33 mouse cellular contexts compared by ENCODE assay signal in the genomic region with DNA sequence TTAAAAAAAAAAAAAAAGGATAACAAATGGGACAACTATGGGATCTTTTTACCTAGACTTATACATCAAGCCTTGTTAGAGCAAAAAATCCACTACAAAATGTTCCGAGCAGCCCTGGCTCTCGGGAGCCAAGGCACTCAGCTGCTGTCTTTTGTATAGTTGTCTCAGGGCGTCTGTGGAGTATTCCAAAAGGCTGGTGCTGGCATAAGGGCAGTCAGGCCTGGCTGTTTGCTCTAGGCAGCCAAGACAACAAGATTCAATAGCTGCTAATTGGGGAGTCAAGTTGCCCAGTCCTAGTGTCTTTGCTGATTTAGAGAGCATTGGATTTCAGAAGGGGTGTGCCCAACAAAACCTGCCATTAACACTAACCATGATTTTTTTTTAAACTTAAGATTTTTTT. TPM values are rescaled to one million over a fixed set of nuclear protein-coding genes. Genes with fewer than 3 reads are reported as not detected.
DNase-seq lines count a peak whose midpoint lies in the region; ATAC-seq and TF ChIP-seq lines count a peak whose summit lies in the region.
"Had no signal": no experiment of that assay in that cellular context is flagged by ENCODE, and none has a peak within 500 bp of the region (broad histone marks: within the 10 kb centered on the region; RNA-seq: fewer than 3 reads in every experiment).

No protein-coding gene starts in this region.

- DNase-seq in cerebellum, postnatal 10 days: peak; percentile 42 to 59
- no peak for DNase-seq in cerebellum, postnatal 25 days
- DNase-seq in hindbrain, postnatal 0 days (ENCODE audit: low spot score): peak; percentile 59
- DNase-seq in hindbrain, embryonic 10.5 days (ENCODE audit: low spot score): no peak
- DNase-seq in midbrain, postnatal 0 days (ENCODE audit: low spot score): peak; percentile 48
- no peak for DNase-seq in midbrain, embryonic 14.5 days
- DNase-seq: adrenal gland, adult 8-10 months; adrenal gland, postnatal 25 days; cerebellum, adult 18-20 months; cerebellum, adult 9-10 months; cerebellum, postnatal 36 days; embryo, embryonic 11 days; gastrocnemius, adult 2 months; gastrocnemius, postnatal 14 days; heart, adult 18-20 months; heart, postnatal 10 days; heart, postnatal 36 days; kidney, adult 18-20 months had no signal

- no peak for TF ChIP-seq CTCF in hindbrain, postnatal 0 days (IDR thresholded peaks at IDR 0.05; ENCODE audit: low read depth)
- no peak for TF ChIP-seq CTCF in midbrain, postnatal 0 days (IDR thresholded peaks at IDR 0.05)

- no peak overlapping the region for H3K4me2 ChIP-seq in forebrain, embryonic 16.5 days (ENCODE audit: low read length)
- no peak overlapping the region for H3K4me2 ChIP-seq in forebrain, embryonic 13.5 days
- no peak overlapping the region for H3K4me2 ChIP-seq in hindbrain, postnatal 0 days (ENCODE audit: low read depth, low read length)
- H3K4me2 ChIP-seq in midbrain, postnatal 0 days (ENCODE audit: low read depth, low read length, poor library complexity, severe bottlenecking): no peak overlapping the region
- no peak overlapping the region for H3K4me2 ChIP-seq in midbrain, embryonic 14.5 days (ENCODE audit: low read length)
- H3K4me2 ChIP-seq: embryonic facial prominence, embryonic 13.5 days; heart, embryonic 12.5 days; heart, embryonic 15.5 days; hindbrain, embryonic 12.5 days had no signal

- H3K27ac ChIP-seq in forebrain, embryonic 16.5 days (ENCODE audit: low read length): no peak overlapping the region; the same call in 1 of the 2 replicates
- no peak overlapping the region for H3K27ac ChIP-seq in forebrain, embryonic 13.5 days
- H3K27ac ChIP-seq in hindbrain, postnatal 0 days: no peak overlapping the region
- no peak overlapping the region for H3K27ac ChIP-seq in hindbrain, embryonic 10.5 days
- no peak overlapping the region for H3K27ac ChIP-seq in midbrain, postnatal 0 days (ENCODE audit: low read depth, low read length)
- H3K27ac ChIP-seq in midbrain, embryonic 14.5 days (replicated peaks; ENCODE audit: low read depth, low read length): no peak overlapping the region
- H3K27ac ChIP-seq: embryonic facial prominence, embryonic 10.5 days; embryonic facial prominence, embryonic 13.5 days; gastrocnemius, adult 2 months; heart, embryonic 15.5 days; hindbrain, embryonic 12.5 days had no signal

- 0 out of 2 replicates have a peak, but pooled peaks cover 6% of the 10 kb centered on the region for H3K36me3 ChIP-seq in forebrain, embryonic 16.5 days (ENCODE audit: control insufficient read depth, insufficient read depth)
- peaks cover 42% of the 10 kb centered on the region for H3K36me3 ChIP-seq in forebrain, embryonic 13.5 days (ENCODE audit: poor library complexity, severe bottlenecking)
- H3K36me3 ChIP-seq in hindbrain, postnatal 0 days (ENCODE audit: insufficient read depth, low read length): no peaks in the 10 kb centered on the region
- H3K36me3 ChIP-seq in hindbrain, embryonic 10.5 days: peaks cover 26% of the 10 kb centered on the region
- H3K36me3 ChIP-seq in midbrain, postnatal 0 days (ENCODE audit: insufficient read depth, low read length): peaks cover 8% of the 10 kb centered on the region; the same call in 1 of the 2 replicates
- peaks cover 18% of the 10 kb centered on the region for H3K36me3 ChIP-seq in midbrain, embryonic 14.5 days (ENCODE audit: control insufficient read depth, insufficient read depth, low read length)
- H3K36me3 ChIP-seq: heart, embryonic 12.5 days; heart, embryonic 15.5 days had no signal

- H3K4me3 ChIP-seq in forebrain, embryonic 16.5 days (replicated peaks; ENCODE audit: low read length): no peak overlapping the region
- no peak overlapping the region for H3K4me3 ChIP-seq in forebrain, embryonic 13.5 days
- no peak overlapping the region for H3K4me3 ChIP-seq in hindbrain, postnatal 0 days (ENCODE audit: low read length)
- no peak overlapping the region for H3K4me3 ChIP-seq in hindbrain, embryonic 10.5 days
- no peak overlapping the region for H3K4me3 ChIP-seq in midbrain, postnatal 0 days (ENCODE audit: low read depth, low read length)
- H3K4me3 ChIP-seq in midbrain, embryonic 14.5 days (replicated peaks; ENCODE audit: low read depth, low read length): no peak overlapping the region
- H3K4me3 ChIP-seq: embryonic facial prominence, embryonic 10.5 days; embryonic facial prominence, embryonic 13.5 days; erythroblast, embryonic 14.5 days; gastrocnemius, adult 2 months; heart, embryonic 12.5 days; heart, embryonic 15.5 days; hindbrain, embryonic 12.5 days had no signal

- peak; percentile 57 for ATAC-seq in forebrain, embryonic 16.5 days
- no peak for ATAC-seq in forebrain, embryonic 13.5 days
- no peak for ATAC-seq in hindbrain, postnatal 0 days
- no peak for ATAC-seq in midbrain, postnatal 0 days (ENCODE audit: low FRiP score)
- no peak for ATAC-seq in midbrain, embryonic 14.5 days (ENCODE audit: low FRiP score, low TSS enrichment)
- ATAC-seq: activated CD4-positive, CD25-positive, alpha-beta regulatory T cell, adult 4 months; hindbrain, embryonic 16.5 days; inflammation-experienced regulatory T-cells, adult 6 months; intestine, embryonic 16.5 days had no signal

- H3K9me3 ChIP-seq in forebrain, embryonic 16.5 days (ENCODE audit: control insufficient read depth, low read length): no peaks in the 10 kb centered on the region
- H3K9me3 ChIP-seq in forebrain, embryonic 13.5 days (replicated peaks): no peaks in the 10 kb centered on the region
- H3K9me3 ChIP-seq in hindbrain, postnatal 0 days (ENCODE audit: low read length): no peaks in the 10 kb centered on the region
- H3K9me3 ChIP-seq in hindbrain, embryonic 10.5 days: no peaks in the 10 kb centered on the region
- H3K9me3 ChIP-seq in midbrain, postnatal 0 days (ENCODE audit: low read length): no peaks in the 10 kb centered on the region
- no peaks in the 10 kb centered on the region for H3K9me3 ChIP-seq in midbrain, embryonic 14.5 days (ENCODE audit: control insufficient read depth, low read length)
- H3K9me3 ChIP-seq: embryonic facial prominence, embryonic 10.5 days; embryonic facial prominence, embryonic 13.5 days; heart, embryonic 12.5 days; heart, embryonic 15.5 days; hindbrain, embryonic 12.5 days had no signal

- H3K27me3 ChIP-seq in forebrain, embryonic 16.5 days (replicated peaks; ENCODE audit: control insufficient read depth, insufficient read depth, low read length): no peaks in the 10 kb centered on the region
- no peaks in the 10 kb centered on the region for H3K27me3 ChIP-seq in forebrain, embryonic 13.5 days
- H3K27me3 ChIP-seq in hindbrain, postnatal 0 days (ENCODE audit: insufficient read depth, low read length): no peaks in the 10 kb centered on the region
- peaks cover 13% of the 10 kb centered on the region; the same call in 1 of the 2 replicates for H3K27me3 ChIP-seq in hindbrain, embryonic 10.5 days (ENCODE audit: insufficient read depth, poor library complexity, severe bottlenecking)
- no peaks in the 10 kb centered on the region for H3K27me3 ChIP-seq in midbrain, postnatal 0 days (ENCODE audit: insufficient read depth, low read length)
- no peaks in the 10 kb centered on the region for H3K27me3 ChIP-seq in midbrain, embryonic 14.5 days (ENCODE audit: control insufficient read depth, insufficient read depth, low read length)
- H3K27me3 ChIP-seq: embryonic facial prominence, embryonic 13.5 days; heart, embryonic 15.5 days; hindbrain, embryonic 12.5 days had no signal

- WGBS in forebrain, embryonic 16.5 days: 32% methylated on average over 3 of the region's 3 CpGs
- 46% methylated on average over 3 of the region's 3 CpGs for WGBS in forebrain, embryonic 13.5 days
- WGBS in hindbrain, postnatal 0 days: 47% methylated on average over 3 of the region's 3 CpGs
- WGBS in hindbrain, embryonic 10.5 days: 68% methylated on average over 3 of the region's 3 CpGs
- 56% methylated on average over 3 of the region's 3 CpGs for WGBS in midbrain, postnatal 0 days
- WGBS in midbrain, embryonic 14.5 days: 64% methylated on average over 3 of the region's 3 CpGs

- no peak overlapping the region for H3K9ac ChIP-seq in forebrain, embryonic 16.5 days (replicated peaks; ENCODE audit: low read depth, low read length)
- H3K9ac ChIP-seq in forebrain, embryonic 13.5 days: no peak overlapping the region
- H3K9ac ChIP-seq in hindbrain, postnatal 0 days (replicated peaks; ENCODE audit: low read length): no peak overlapping the region
- no peak overlapping the region for H3K9ac ChIP-seq in midbrain, postnatal 0 days (replicated peaks; ENCODE audit: low read length, poor library complexity, severe bottlenecking)
- H3K9ac ChIP-seq in midbrain, embryonic 14.5 days (replicated peaks; ENCODE audit: low read length): no peak overlapping the region
- H3K9ac ChIP-seq: embryonic facial prominence, embryonic 13.5 days; heart, embryonic 12.5 days; heart, embryonic 15.5 days; hindbrain, embryonic 12.5 days had no signal

- no peaks in the 10 kb centered on the region for H3K4me1 ChIP-seq in forebrain, embryonic 16.5 days (replicated peaks; ENCODE audit: control insufficient read depth, insufficient read depth, low read length)
- H3K4me1 ChIP-seq in forebrain, embryonic 13.5 days: no peaks in the 10 kb centered on the region
- H3K4me1 ChIP-seq in hindbrain, postnatal 0 days (ENCODE audit: insufficient read depth, low read length): no peaks in the 10 kb centered on the region
- peaks cover 12% of the 10 kb centered on the region; the same call in 1 of the 2 replicates for H3K4me1 ChIP-seq in hindbrain, embryonic 10.5 days (replicated peaks)
- H3K4me1 ChIP-seq in midbrain, postnatal 0 days (ENCODE audit: insufficient read depth, low read length): no peaks in the 10 kb centered on the region
- H3K4me1 ChIP-seq in midbrain, embryonic 14.5 days (ENCODE audit: control insufficient read depth, insufficient read depth, low read length): no peaks in the 10 kb centered on the region
- H3K4me1 ChIP-seq: embryonic facial prominence, embryonic 13.5 days; hindbrain, embryonic 12.5 days had no signal

RNA-seq across cellular contexts. Expression of a gene that starts 26.4 kb away (rescaled TPM):
- polyA plus RNA-seq in forebrain, embryonic 16.5 days (2015; fragmentation: Nextera tagmentation; extraction: Ambion mirVana): 0.09 and 0.20 TPM in 2 replicates
- polyA plus RNA-seq in forebrain, embryonic 13.5 days (2015; fragmentation: Nextera tagmentation; extraction: Ambion mirVana): 0.13 TPM in 1 of 2 replicates, not detected in the other
- total RNA-seq in hindbrain, postnatal 0 days (2014; rRNA removed): 0.68 and 2.0 TPM in 2 replicates
- polyA plus RNA-seq in hindbrain, postnatal 0 days (2015; fragmentation: Nextera tagmentation; extraction: Ambion mirVana): 1.3 and 1.8 TPM in 2 replicates
- polyA plus RNA-seq in hindbrain, embryonic 10.5 days (2016; fragmentation: Nextera tagmentation; extraction: Ambion mirVana): 0.84 TPM in 1 of 2 replicates, not detected in the other
- 0.49 TPM in 1 of 2 replicates, not detected in the other for total RNA-seq in midbrain, postnatal 0 days (2014; rRNA removed)
- polyA plus RNA-seq in midbrain, postnatal 0 days (2015; fragmentation: Nextera tagmentation; extraction: Ambion mirVana): not detected in 2 replicates
- not detected in 2 replicates for polyA plus RNA-seq in midbrain, embryonic 14.5 days (2014; fragmentation: Nextera tagmentation; extraction: Ambion mirVana)
- total RNA-seq: adrenal gland, adult 8-10 months; adrenal gland, postnatal 25 days; gastrocnemius, adult 2 months; gastrocnemius, postnatal 14 days; gastrocnemius, postnatal 4 days; heart, adult 18-20 months; heart, postnatal 10 days; heart, postnatal 36 days had no signal
- polyA plus RNA-seq: activated CD4-positive, CD25-positive, alpha-beta regulatory T cell, adult 4 months; cortical plate, adult 2 months; embryonic facial prominence, embryonic 10.5 days; embryonic facial prominence, embryonic 13.5 days; erythroblast, embryonic 14.5 days; frontal cortex, adult 2 months; heart, embryonic 12.5 days; heart, embryonic 15.5 days; inflammation-experienced regulatory T-cells, adult 6 months; intestine, embryonic 16.5 days had no signal

RNA-seq across cellular contexts. Expression of a gene that starts 30.4 kb away (rescaled TPM):
- 80.2 and 80.9 TPM in 2 replicates for polyA plus RNA-seq in forebrain, embryonic 16.5 days (2015; fragmentation: Nextera tagmentation; extraction: Ambion mirVana)
- polyA plus RNA-seq in forebrain, embryonic 13.5 days (2015; fragmentation: Nextera tagmentation; extraction: Ambion mirVana): 101 and 107 TPM in 2 replicates
- 17.1 and 18.7 TPM in 2 replicates for total RNA-seq in hindbrain, postnatal 0 days (2014; rRNA removed)
- 17.8 and 19.2 TPM in 2 replicates for polyA plus RNA-seq in hindbrain, postnatal 0 days (2015; fragmentation: Nextera tagmentation; extraction: Ambion mirVana)
- 53.1 and 65.7 TPM in 2 replicates for polyA plus RNA-seq in hindbrain, embryonic 10.5 days (2016; fragmentation: Nextera tagmentation; extraction: Ambion mirVana)
- total RNA-seq in midbrain, postnatal 0 days (2014; rRNA removed): 12.6 and 13.5 TPM in 2 replicates
- polyA plus RNA-seq in midbrain, postnatal 0 days (2015; fragmentation: Nextera tagmentation; extraction: Ambion mirVana): 11.1 and 12.3 TPM in 2 replicates
- polyA plus RNA-seq in midbrain, embryonic 14.5 days (2014; fragmentation: Nextera tagmentation; extraction: Ambion mirVana): 49.2 and 52.1 TPM in 2 replicates
- polyA plus RNA-seq: erythroblast, embryonic 14.5 days had no signal

RNA-seq across cellular contexts. Expression of a gene that starts 59.8 kb away (rescaled TPM):
- polyA plus RNA-seq in forebrain, embryonic 16.5 days (2015; fragmentation: Nextera tagmentation; extraction: Ambion mirVana): 106 and 143 TPM in 2 replicates
- polyA plus RNA-seq in forebrain, embryonic 13.5 days (2015; fragmentation: Nextera tagmentation; extraction: Ambion mirVana): 46.8 and 49.5 TPM in 2 replicates
- 122 and 131 TPM in 2 replicates for total RNA-seq in hindbrain, postnatal 0 days (2014; rRNA removed)
- polyA plus RNA-seq in hindbrain, postnatal 0 days (2015; fragmentation: Nextera tagmentation; extraction: Ambion mirVana): 392 and 410 TPM in 2 replicates
- 12.3 and 33.1 TPM in 2 replicates for polyA plus RNA-seq in hindbrain, embryonic 10.5 days (2016; fragmentation: Nextera tagmentation; extraction: Ambion mirVana)
- 143 and 179 TPM in 2 replicates for total RNA-seq in midbrain, postnatal 0 days (2014; rRNA removed)
- polyA plus RNA-seq in midbrain, postnatal 0 days (2015; fragmentation: Nextera tagmentation; extraction: Ambion mirVana): 394 and 409 TPM in 2 replicates
- 170 and 260 TPM in 2 replicates for polyA plus RNA-seq in midbrain, embryonic 14.5 days (2014; fragmentation: Nextera tagmentation; extraction: Ambion mirVana)
- polyA plus RNA-seq: erythroblast, embryonic 14.5 days had no signal

RNA-seq across cellular contexts. Expression of a gene that starts 59.8 kb away (rescaled TPM):
- 0.92 and 1.3 TPM in 2 replicates for polyA plus RNA-seq in forebrain, embryonic 16.5 days (2015; fragmentation: Nextera tagmentation; extraction: Ambion mirVana)
- 0.72 TPM in 1 of 2 replicates, not detected in the other for polyA plus RNA-seq in forebrain, embryonic 13.5 days (2015; fragmentation: Nextera tagmentation; extraction: Ambion mirVana)
- 4.5 and 6.8 TPM in 2 replicates for total RNA-seq in hindbrain, postnatal 0 days (2014; rRNA removed)
- 1.3 and 1.7 TPM in 2 replicates for polyA plus RNA-seq in hindbrain, postnatal 0 days (2015; fragmentation: Nextera tagmentation; extraction: Ambion mirVana)
- polyA plus RNA-seq in hindbrain, embryonic 10.5 days (2016; fragmentation: Nextera tagmentation; extraction: Ambion mirVana): not detected in 2 replicates
- total RNA-seq in midbrain, postnatal 0 days (2014; rRNA removed): 2.1 TPM in 1 of 2 replicates, not detected in the other
- polyA plus RNA-seq in midbrain, postnatal 0 days (2015; fragmentation: Nextera tagmentation; extraction: Ambion mirVana): 1.5 and 1.9 TPM in 2 replicates
- 0.65 TPM in 1 of 2 replicates, not detected in the other for polyA plus RNA-seq in midbrain, embryonic 14.5 days (2014; fragmentation: Nextera tagmentation; extraction: Ambion mirVana)
- total RNA-seq: adrenal gland, postnatal 25 days; gastrocnemius, postnatal 14 days; heart, adult 18-20 months had no signal
- polyA plus RNA-seq: activated CD4-positive, CD25-positive, alpha-beta regulatory T cell, adult 4 months; embryonic facial prominence, embryonic 10.5 days; embryonic facial prominence, embryonic 13.5 days; erythroblast, embryonic 14.5 days; inflammation-experienced regulatory T-cells, adult 6 months; intestine, embryonic 16.5 days had no signal

Comparison
In these comparisons a context has a peak if more than half of its experiments do, and no peak if none do; other contexts are left out.
1. DNase-seq: peak in cerebellum, postnatal 10 days (2 of 2), hindbrain, postnatal 0 days (single experiment) and midbrain, postnatal 0 days (single experiment); none in cerebellum, postnatal 25 days (0 of 2), hindbrain, embryonic 10.5 days (single experiment) and midbrain, embryonic 14.5 days (single experiment).